Mouse (Mus musculus) E14TG2a.4 (cell line): ENCODE measurements around the gene Zdhhc16.

ENCODE experiments used
- CTCF ChIP-seq: conservative IDR thresholded peaks from 2 replicates; pipeline ENCODE4 v1.5.1; 2014; ENCODE audit warnings: low read length
- NANOG ChIP-seq: IDR thresholded peaks from 2 replicates; pipeline ENCODE4 v1.6.1; 2014; ENCODE audit warnings: borderline replicate concordance, low read length, mixed read lengths
- POU5F1 ChIP-seq: IDR thresholded peaks from 2 replicates; pipeline ENCODE4 v1.6.1; 2014; ENCODE audit warnings: low read length, borderline replicate concordance

GRCm38 (mm10) chr19:41969618-41970017 lies 36.3 kb downstream of the Zdhhc16 start:
- TF ChIP-seq CTCF (no peak), NANOG (no peak), POU5F1 (no peak)
